Mouse (Mus musculus): ENCODE data around the gene Tstd1.

DNA sequence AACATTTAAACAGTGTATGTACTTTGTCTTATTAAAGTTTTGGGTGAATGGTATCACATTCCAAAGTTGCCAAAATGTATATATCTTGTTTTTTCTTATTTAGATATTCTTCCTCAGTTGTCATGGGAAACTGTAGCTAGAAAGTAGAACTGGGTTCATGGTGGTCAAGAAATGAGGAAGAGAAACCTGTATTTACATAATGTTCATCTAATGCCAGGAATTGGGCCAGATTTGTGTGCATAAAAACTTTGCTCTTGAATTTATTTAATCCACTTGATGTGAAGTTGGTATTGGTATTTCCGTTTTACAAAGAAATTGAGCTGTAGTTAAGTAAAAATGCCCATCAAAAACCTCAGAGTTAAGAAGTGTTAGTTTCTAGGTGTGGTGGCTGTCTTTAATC lies 8.4 kb upstream of the Tstd1 start:
- no peak for TF ChIP-seq CTCF (IDR thresholded peaks at IDR 0.05; ENCODE audit: extremely low read depth, insufficient read length, insufficient replicate concordance, low read depth, low read length)
- no peak for TF ChIP-seq POLR2A (IDR thresholded peaks at IDR 0.05; ENCODE audit: low read depth, low read length)

Measured in small intestine, adult 2 months (tissue).